Mouse (Mus musculus): Measurements from ENCODE around the gene Nek1.

DNA sequence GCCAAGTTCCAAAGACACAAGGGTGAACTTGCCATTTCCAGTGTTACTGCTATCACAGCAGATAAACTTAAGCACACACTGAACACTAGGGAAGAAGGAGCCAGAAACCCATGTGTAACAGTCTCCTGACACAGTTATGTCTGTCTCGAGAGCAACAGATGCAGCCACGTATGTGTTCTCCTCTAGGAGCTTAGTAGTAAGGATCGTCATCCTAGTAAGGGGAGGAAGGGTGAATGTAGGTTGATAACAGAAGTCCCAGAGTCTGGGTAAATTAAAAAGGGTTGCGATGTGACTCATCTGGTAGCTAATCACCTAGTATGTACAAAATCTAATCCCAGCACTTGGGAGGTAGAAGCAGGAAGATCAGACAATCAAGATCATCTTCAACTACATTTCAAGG is 43.1 kb upstream of the Nek1 start:
- no peak for TF ChIP-seq CTCF (IDR thresholded peaks at IDR 0.05; ENCODE audit: extremely low read depth, insufficient read depth, insufficient read length, insufficient replicate concordance)
- no peak for TF ChIP-seq POLR2A (IDR thresholded peaks at IDR 0.05; ENCODE audit: low read depth, low read length)

Measured in spleen, adult 2 months (tissue).